Mouse (Mus musculus) CD8-positive naive resting alpha-beta T cell, adult 2 months (primary cell): ENCODE data around the gene Zbtb8a.
"Not testable (repeated sequence)": the region's sequence is repeated elsewhere in the genome, so short reads cannot be mapped to it uniquely, and the experiment has no call there.

ENCODE experiments used
- DNase-seq, 2 experiments: peaks; one replicate each; pipeline ENCODE4 v3.0.0; 2022; ENCODE audit warnings: low read depth in 2 of 2, low spot score in 2 of 2

Zbtb8a gene

GRCm38 (mm10) chr4:129377601-129378390 is at the start of gene Zbtb8a:
Gene Zbtb8a, minus strand, starts transcription at chr4:129378116.
- peak; percentile 13 to 19 for DNase-seq

- DNase-seq: no peak
Observed at GRCm38 (mm10) chr4:129418321-129418720, 40.4 kb upstream of the Zbtb8a start.

GRCm38 (mm10) chr4:129416478-129416877 is 38.6 kb upstream of the Zbtb8a start:
- no peak for DNase-seq

- no peak for DNase-seq
Observed at GRCm38 (mm10) chr4:129415892-129416291, 38.0 kb upstream of the Zbtb8a start.

- DNase-seq: no peak
Observed at GRCm38 (mm10) chr4:129410991-129411390, 33.1 kb upstream of the Zbtb8a start.

GRCm38 (mm10) chr4:129410532-129410931 is 32.6 kb upstream of the Zbtb8a start:
- not testable (repeated sequence) for DNase-seq

GRCm38 (mm10) chr4:129406447-129406846 is 28.5 kb upstream of the Zbtb8a start:
- DNase-seq: peak; percentile 18 to 50

- no peak for DNase-seq
Observed at GRCm38 (mm10) chr4:129399813-129400212, 21.9 kb upstream of the Zbtb8a start.

- no peak for DNase-seq
Observed at GRCm38 (mm10) chr4:129396960-129397359, 19.0 kb upstream of the Zbtb8a start.

GRCm38 (mm10) chr4:129394089-129394870 is 16.4 kb upstream of the Zbtb8a start:
- no peak for DNase-seq

- no peak for DNase-seq
Observed at GRCm38 (mm10) chr4:129390936-129391557, 13.1 kb upstream of the Zbtb8a start.

- DNase-seq: no peak
Observed at GRCm38 (mm10) chr4:129390216-129390743, 12.4 kb upstream of the Zbtb8a start.

- no peak for DNase-seq
Observed at GRCm38 (mm10) chr4:129388404-129388803, 10.5 kb upstream of the Zbtb8a start.

- DNase-seq: no peak
Observed at GRCm38 (mm10) chr4:129386989-129387388, 9.1 kb upstream of the Zbtb8a start.

GRCm38 (mm10) chr4:129386269-129386946 is 8.5 kb upstream of the Zbtb8a start:
- no peak for DNase-seq

GRCm38 (mm10) chr4:129385685-129386084 is 7.8 kb upstream of the Zbtb8a start:
- no peak for DNase-seq

- no peak for DNase-seq
Observed at GRCm38 (mm10) chr4:129384440-129384839, 6.5 kb upstream of the Zbtb8a start.

- no peak for DNase-seq
Observed at GRCm38 (mm10) chr4:129383586-129383985, 5.7 kb upstream of the Zbtb8a start.

GRCm38 (mm10) chr4:129382488-129382887 is 4.6 kb upstream of the Zbtb8a start:
- no peak for DNase-seq

GRCm38 (mm10) chr4:129382029-129382428 is 4.1 kb upstream of the Zbtb8a start:
- DNase-seq: no peak

- DNase-seq: no peak
Observed at GRCm38 (mm10) chr4:129381148-129381547, 3.2 kb upstream of the Zbtb8a start.
